Mouse (Mus musculus) c-Kit-positive CD71-negative TER-119-negative erythroid progenitor cells, embryonic 14.5 days (primary cell): Measurements from ENCODE around the gene Klf11.
"Not testable (repeated sequence)": the region's sequence is repeated elsewhere in the genome, so short reads cannot be mapped to it uniquely, and the experiment has no call there.

Experiments
- DNase-seq: peaks from one replicate; pipeline ENCODE4 v3.0.0-alpha.2; 2013; ENCODE audit warnings: low read depth

Klf11 gene

DNA sequence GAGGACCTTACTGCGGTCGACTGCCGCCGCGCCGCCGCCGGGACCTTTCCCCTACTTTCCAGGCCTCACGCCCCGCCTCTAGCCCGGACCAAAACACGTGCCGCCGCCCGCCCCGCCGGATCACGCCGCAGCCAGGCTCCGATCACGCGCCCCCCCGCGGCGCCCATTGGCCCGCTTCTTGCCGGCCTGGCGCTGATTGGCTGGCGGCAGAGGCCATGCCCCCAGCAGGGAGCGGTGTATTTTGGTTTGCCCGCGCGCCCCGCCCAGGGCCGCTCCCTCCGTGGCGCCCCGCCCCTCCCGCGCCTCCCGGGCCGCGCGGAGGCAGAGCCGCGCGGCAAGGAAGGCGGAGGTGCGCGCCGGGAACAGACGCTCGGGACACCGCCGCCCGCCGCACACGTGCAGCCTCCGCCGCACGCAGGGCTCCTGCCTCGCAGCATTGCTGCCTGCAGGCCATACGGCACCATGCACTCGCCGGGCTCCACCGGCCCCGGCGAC lies at the start of gene Klf11:
Klf11 (plus strand) TSS at position 212 of the 495 bp plus-strand sequence.
- peak; percentile 81 for DNase-seq

DNA sequence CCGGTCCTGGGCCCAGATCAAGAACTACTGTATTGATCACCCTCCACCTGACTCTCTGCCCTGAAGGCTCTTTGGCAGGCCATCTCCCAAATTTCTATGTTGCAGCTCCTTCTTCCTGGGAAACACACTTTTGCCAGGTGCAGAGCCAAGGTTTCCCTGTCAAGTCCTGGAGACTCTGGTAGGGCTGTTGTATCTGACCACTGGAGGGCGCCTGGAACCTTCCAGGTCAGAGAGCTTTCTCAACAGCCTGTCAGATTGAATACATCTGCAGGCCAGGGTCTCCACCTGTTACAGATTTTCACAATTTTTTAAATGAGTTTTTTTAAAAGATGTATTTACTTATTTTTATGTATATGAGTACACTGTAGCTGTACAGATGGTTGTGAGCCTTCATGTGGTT lies 47.8 kb upstream of the Klf11 start:
- peak; percentile 60 for DNase-seq

DNA sequence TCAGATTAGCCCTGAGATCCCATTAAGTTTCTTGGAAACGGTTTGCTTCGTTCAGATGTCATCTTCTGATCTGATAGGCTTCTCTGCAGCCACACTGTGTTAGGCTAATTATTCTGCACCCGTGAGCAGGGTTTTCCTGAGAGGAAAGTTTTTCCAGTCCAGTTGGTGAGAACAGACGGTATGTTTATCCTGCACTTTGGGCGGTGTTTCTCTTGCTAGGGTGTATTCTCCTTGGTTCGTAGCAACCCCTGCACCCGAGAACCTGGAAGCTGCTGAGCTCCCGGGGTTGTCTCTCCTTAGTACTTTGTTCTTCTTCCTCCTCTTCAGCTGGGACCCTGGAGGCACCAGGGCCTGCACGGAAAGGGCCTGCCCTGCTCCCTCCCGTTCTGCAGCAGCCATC lies 44.9 kb upstream of the Klf11 start:
- DNase-seq: no peak

DNA sequence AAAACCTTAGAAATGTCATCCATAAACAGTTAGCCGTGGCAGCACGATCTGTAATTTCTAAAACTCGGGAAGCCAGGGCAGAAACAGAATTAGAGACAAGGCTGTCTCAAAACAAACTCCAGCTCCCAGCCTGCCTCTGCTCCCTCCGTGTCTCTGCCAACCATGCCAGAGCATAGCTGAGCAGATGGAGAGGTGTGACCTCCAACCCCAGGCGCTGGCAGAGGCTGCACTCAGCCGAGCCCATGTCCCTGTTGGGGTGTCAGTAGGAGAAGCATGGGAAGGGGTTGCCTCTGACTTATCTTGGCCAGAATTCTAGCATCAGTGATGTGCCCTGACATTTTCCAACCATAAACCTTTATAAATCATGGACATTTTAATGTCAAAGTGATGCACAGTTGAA lies 38.5 kb upstream of the Klf11 start:
- DNase-seq: no peak

DNA sequence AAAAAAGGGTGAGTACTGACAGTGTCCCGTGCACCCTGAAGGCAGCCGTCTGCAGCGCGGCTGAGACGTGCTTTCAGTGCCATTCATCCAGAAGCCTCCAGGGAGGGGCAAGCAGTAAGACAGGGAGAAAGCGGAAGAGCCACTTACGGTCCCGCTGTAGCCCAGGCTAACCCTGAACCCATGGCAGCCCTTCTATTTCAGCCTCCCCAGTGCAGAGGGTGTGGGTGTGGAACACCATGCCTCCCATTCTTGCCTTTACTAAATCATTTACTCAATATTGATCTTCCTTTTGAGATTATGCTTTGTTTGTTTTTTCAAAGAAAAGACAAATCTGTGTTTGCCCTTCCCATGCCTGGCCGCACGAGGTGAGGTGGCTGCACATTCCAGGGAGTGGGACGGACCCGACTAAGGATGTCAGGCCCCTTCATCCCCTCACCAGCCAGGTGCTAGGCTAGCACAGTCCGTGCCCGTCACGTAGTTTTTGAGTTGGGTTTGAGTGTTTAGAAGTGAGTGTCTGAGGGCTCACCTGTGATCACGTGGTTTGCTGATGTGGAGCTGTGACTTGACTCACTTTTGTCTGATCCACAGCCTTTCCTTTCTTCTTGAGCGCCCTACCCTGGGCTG lies 36.5 kb upstream of the Klf11 start:
- no peak for DNase-seq

DNA sequence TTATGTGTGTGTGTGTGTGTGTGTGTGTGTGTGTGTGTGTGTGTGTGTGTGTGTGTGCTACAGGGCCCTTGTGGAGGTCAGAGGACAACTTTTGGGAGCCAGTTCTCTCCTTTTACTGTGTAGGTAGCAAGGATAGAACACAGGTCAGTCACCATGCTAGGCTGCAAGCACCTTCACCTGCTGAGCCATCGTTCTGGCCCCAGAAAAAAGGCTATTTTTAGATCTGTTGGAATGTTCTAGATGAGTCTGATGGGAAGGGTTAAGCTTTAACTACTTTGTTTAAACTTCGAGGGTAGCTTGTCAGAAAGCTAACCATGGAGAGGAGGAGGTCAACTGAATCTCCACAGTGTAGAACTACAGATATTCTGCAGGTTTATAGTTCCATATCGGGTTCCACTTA lies 35.9 kb upstream of the Klf11 start:
- no peak for DNase-seq

DNA sequence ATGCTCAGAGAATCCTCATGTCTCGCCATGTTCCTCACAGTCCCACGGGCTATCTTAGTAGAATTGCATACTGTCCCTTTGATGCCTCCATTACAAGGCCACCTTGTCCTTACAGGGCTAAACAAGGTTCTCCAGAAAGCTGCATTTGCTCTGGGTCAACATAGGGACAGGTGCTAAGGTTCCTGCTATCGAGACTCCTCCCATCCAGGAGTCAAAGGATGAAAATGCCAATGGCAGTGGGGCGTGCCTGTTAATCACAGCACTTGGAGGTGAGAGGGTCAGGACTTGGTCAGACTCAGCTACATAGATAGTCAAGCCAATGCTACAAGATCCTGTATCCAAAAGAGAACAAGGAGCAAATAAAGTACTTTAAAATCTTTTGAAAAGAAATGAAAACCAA lies 31.6 kb upstream of the Klf11 start:
- no peak for DNase-seq

DNA sequence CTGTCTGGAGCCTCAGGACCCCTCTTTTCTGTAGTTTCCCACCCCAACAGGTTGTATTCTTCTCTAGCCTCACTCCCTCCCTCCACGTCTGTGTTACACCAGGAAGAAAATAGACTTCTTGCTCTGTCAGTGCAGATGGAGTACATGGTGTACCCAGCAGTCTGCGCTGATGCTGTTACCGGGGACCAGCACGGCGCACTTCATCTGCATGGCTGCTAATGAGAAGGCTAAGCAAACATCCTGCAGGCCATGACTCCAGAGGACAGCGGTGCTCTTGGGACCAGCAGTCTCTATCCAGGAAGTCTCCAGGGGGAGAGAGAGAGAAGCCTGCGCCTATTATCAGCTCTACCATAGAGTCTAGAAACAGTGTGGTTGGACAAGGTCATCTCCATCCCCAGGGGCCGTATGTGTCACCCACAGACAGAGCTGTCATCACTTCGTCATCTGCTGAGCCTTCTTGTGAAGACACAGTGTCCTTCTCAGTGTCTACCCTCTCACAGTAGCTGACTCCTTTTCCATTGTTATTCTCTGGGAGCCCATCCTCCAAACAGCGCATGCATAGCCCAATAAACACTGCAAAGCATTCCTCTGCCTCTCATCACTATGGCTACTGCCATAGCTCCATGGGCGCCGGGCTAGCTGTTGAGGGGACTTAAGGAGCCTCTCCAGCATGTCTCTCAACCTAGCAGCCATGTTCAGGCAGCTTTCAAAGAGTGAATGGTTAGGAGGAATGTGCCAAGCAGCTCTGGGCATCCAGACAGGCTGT lies 27.4 kb upstream of the Klf11 start:
- no peak for DNase-seq

DNA sequence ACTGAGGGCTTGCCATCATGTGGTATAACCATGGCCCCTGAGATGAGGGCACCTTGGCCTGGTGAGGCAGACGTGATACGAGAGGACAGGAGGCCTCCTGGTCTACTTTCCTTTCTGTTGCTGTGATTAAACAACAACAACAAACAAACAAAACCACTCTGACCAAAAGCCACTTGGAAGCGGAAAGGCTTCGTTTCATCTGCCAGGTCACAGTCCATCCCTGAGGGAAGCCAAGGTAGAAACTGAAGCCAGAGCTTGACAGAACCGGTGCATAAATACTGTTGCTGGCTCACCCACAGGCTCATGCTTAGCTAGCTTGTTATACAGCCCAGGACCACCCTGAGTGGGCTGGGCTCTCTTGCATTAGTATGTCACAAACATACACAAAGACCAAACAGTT lies 24.7 kb upstream of the Klf11 start:
- no peak for DNase-seq

DNA sequence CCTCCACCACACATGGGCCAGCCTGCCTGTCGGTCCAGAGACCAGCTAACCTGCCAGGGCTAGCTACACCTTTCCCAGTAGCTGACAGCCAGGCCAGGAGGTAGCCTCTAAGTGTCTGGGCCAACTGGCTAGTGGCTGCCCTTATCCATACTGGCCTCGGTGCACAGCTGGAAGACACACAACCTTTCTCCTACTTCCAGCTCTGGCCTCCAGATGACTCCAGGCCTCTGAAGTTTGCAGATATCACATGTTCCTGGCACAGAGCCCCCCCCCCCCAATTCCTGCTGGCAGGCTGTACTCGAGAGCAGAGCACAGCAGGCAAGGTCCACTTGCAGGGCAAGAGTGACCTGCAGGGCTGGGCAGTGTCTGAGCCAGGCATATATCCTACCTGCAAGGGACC lies 23.9 kb upstream of the Klf11 start:
- no peak for DNase-seq

DNA sequence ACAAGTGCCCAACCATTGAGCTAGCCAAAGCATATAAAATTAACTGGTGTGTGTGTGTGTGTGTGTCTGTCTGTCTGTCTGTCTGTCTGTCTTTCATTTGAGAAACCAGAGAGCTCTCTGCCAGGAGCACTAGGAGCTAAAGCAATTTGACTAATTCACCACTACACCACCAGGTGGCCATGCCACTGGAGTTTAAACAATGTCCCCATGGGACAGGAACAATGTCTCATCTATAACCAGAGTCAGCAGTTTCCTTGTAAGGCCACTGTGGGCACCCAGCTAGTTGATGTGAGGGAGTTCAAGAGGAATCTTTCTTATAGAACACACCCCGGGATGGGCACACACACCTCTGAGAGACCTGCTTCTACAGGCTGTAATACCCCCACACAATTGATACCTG lies 20.9 kb upstream of the Klf11 start:
- peak; percentile 25 for DNase-seq

DNA sequence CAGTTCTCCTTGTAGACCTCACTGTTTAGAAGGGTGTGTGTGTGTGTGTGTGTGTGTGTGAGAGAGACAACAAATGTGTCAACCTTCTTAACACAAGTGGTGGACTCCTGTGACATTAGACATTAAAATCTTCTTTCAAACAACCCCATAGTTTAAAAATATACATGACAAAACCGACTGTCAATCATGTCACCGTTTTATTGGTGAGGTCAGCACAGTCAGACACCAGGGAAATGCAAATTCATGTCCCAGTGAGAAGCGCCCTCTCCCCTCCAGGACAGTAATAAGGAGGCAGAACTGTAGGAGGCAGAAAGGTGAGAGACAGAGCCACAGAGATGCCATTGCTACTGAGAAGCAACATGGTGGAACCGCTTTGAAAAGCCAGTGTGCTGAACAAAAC lies 18.7 kb upstream of the Klf11 start:
- no peak for DNase-seq

DNA sequence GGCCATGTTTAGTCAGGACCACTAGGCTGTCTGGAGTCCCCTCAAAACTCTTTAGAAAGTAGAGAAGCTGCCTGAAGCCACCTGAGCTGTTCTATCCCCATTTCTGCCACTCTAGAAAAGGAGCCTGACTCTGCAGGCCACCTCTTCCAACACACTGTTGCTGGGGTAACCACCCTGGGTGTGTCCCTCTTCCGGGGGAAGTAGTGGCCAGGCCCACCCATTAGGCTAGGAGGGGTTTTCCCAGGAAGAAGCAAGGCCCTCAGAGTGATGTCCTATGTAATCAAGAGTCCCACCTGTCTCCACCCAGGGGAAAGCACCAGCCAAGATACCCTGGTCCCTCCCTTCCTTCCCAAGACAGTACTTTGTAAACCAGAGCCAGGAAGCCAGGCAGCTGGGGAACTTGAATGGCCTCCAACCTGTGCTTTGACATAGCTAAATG lies 17.3 kb upstream of the Klf11 start:
- DNase-seq: no peak

DNA sequence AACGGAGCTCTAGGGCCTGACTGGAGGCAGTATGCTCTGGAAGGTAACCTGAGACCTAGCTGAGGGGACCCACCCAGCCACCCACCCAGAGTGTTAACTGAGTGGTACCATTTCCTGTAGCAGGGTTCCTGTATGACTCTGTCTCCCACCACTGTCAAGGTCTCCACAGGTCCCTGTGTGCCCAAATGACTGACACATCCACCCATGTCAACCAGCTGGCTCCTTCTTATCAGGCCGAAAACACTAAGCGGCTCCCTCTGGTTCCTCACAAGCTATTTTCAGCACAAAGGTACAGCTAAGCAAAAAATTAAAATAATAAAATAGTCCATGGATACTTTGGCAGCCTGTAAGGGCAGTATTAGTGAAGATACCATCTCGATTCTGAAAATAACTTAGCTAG lies 16.9 kb upstream of the Klf11 start:
- DNase-seq: no peak

DNA sequence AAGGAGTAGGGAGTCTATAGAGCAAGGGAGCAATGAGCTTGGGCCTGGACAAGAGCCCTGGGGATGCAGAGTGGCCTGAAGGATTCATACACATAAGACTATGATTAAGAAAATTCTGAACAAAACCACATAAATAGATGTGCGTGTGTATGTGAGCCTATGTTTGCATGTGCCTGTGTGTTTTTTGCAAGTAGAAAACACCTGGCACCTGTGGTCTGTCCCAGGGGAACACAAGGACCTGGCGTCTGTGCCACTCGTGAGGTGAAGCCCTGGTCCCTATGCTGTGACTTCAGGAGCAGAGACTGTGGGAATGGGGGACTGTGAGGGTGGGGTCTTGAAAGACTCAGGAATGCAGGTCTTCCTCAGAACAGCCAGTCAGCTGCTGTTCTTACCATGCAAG lies 16.4 kb upstream of the Klf11 start:
- DNase-seq: no peak

DNA sequence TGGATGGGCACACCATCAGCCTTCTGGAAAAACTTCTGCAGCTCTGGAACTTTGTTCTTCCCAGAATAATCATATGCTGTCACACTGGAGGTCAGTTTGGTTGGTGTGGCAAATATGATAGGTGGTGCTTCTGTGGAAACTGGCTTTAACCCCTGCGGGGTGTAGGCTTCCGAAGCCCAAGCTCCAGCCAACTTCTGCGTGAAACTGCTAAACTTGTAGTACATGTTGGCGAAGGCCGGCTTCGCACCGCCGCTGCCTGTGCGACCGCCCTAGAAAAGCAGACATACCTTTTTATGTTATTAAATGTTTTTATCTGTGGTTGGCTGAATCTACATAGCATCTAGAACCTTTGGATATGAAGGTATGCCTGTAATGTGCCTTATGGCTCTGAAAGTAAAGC lies 12.3 kb upstream of the Klf11 start:
- not testable (repeated sequence) for DNase-seq

DNA sequence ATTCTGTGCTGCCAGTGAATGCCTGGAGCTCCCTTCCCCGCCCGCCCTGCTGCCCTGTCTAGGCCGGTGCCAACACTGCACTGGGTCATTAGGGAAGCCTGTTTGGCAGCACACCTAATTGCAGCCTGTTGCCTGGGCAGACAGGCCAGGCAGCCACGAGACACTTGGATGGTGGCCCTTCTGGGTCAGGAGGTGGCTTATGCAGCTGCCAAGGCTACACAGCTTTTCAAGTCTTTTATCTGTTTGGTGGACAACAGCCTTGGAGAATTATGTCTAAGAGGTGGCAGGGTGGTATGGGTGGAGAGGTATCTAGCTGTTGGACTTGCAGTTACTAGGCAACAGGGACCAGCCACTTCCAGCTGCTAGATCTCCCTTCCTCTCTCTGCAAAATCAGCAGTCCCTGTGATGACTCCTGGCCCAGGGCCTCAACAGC lies 8.7 kb upstream of the Klf11 start:
- DNase-seq: no peak

DNA sequence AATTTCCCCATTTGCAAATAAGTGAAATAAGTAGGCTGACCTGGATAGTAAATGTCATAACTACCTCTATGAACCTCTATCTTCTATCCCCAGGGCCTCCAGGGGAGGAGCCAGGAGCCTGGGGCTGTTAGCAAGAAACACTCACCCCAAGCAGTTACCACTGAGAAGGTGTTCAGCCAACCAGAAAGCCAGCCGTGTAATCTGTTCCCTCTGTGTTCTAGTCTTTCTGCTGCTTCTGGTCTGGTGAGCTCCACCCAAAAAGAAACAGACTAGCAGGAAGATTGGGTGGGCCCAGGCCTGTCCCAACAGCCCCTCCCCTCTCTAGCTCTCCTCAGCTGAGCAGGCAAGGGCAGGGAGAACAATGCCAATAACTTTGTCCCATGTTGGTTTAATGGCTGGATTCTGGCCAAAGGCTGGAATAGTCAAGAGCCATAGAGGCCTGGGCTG lies 6.9 kb upstream of the Klf11 start:
- peak; percentile 42 for DNase-seq

DNA sequence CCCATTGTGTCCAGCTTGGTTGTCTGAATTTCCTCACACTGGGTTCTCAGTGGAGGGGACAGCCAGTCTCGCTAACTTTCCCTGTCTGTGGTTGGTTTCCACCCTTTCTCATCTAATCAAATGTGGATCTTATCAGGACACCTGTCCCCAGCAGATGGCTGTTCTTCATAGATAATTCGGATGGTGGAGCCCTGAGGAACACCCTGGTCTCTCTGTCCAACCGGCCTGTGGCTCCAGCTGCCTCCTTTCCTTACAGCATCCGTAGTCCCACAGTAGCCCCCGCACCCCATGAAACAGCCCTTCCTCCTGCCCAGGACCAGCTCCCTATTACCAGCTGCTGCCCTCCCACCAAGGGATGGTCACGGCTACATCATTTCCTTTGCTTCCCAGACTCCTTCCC lies 5.2 kb upstream of the Klf11 start:
- no peak for DNase-seq

DNA sequence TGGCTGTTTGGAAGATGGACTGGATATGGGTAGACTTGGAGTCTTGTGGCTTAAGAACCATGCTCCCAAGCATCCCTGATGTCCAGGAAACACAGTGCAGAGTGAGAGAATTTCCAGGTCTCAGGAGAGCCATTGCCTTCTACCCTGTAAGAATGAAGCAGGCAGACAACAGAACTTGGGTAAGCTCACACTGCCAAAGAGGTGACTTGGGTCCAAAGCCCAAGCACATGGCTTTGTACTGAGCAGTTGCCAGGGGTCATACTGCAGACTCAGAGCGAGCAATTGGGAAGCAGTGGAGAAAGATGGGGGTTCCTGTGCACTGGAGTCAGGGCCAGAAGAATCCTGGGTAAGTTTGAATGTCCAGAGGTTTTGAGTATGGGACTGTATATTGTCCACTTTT lies 3.0 kb upstream of the Klf11 start:
- no peak for DNase-seq

DNA sequence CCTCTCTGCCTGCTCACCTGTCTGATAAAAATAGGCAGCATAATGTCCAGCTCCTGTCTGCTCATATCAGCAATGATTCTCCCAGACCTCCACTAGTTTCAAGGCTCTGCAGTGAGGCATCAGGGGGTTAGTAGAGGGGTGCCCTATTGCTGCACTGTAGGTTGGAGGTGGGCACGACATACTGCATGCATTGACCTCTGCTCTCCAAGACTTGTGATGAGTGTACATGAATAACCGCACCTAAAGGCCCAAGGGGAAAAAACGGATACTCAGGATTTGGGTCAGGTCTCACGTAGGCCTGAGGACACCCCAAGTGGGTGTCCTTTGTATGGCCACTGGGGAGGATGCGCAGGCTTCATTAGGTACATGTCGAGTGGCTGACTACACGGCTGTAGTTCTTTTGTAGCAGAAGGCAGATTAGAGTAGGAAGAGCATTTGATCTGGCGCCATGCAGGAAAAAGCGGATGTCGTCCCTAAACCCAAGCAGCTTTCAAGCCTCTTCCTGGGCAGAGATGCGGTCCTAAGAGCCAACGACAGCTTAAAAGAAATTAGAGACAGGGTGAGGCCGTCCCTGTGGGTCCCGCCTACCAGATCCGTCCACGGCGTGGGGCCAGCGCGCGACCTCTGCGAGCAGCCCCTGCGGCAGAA lies 535 bp upstream of the Klf11 start:
- DNase-seq: no peak

DNA sequence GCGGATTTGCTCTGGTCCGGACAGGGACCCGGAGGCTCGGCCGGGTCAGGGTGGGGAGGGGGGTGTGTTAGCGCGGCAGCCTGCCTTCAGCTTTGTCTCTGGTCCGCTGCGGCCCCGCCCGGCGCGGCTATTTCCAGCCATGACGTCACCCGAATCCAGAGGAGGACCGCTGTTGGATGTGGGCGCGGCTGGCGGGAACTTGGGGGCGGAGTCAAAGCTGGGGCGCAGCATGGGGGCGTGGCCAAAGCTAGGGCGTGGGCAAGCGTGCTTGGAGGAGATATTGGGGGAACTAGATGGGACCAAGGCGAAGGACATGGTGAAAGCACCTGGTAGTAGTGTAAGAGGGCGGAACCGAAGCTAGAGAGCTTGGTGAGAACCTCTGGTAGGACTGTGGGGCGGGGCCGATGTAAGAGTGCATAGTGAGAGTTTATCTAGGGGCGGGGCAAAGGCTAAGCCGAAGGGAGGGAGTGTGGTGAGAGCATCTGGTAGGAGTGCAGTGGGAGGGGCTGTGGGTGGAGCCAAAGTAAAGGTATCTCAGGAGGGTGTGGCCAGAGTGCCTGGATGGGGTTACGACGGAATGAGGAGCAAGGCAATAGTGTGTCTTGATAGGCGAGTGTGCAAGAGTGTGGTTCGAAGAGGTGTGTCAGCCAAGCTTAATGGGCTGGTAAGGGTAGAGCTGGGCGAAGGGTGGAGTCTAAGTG lies 718 bp downstream of the Klf11 start:
- peak; percentile 94 for DNase-seq
